Mouse (Mus musculus) right cerebral cortex, adult 18-20 months (tissue): Measurements from ENCODE around the gene Tekt4.

Source experiments
- DNase-seq: peaks from one replicate; pipeline ENCODE4 v3.0.0; 2022; ENCODE audit warnings: mixed read lengths

The Tekt4 gene

GRCm38 (mm10) chr17:25454272-25454671 is at the start of gene Tekt4:
TSS of gene Tekt4 (plus strand) at chr17:25454615.
- no peak for DNase-seq

GRCm38 (mm10) chr17:25405224-25405895 is 49.1 kb upstream of the Tekt4 start:
- DNase-seq, result no peak

DNA sequence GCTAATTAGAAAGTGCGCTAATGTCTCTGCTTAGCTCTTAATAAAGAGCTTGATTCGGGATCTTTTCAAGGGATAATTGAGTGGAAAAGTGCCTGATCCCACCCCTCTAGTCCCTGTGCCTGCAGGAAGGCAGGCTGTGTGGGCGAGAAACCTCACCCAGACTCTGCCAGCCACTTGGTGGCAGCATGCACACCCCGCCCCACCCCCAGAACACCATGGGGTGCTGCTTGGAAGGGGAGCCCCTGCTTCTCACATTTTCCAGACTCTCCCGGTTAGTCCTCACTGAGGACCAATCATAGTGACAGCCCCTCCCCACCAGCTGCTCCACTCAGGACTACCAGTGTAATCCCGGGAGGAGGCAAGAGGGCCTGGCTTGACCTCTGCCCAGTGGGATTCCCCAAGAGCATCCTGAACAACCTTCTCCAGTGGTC is 48.4 kb upstream of the Tekt4 start:
- DNase-seq, result peak; percentile 68

- DNase-seq, result no peak
Measured at GRCm38 (mm10) chr17:25407352-25407751, 47.1 kb upstream of the Tekt4 start.

GRCm38 (mm10) chr17:25408302-25408999 is 46.0 kb upstream of the Tekt4 start:
- DNase-seq, result no peak

- DNase-seq, result no peak
Measured at GRCm38 (mm10) chr17:25409621-25410020, 44.8 kb upstream of the Tekt4 start.

DNA sequence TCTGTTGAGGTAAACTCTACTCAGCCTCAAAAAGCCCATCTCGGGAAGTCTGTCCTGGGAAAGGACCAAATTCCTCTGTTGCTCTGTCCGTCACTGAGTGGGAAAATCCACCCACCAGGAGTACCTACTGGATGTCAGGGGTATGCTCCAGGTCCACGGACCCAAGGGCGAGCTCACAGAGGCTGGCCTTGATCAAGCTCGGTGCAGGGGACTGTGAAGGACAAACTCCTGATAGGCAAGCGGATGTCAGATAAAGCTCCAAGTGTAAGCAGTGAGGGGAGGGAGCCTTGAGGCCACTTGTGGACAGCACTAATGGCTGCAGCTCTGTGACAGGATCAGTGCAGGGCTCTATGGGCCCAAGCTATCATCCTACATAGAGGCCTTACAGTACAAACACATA is 44.2 kb upstream of the Tekt4 start:
- no peak for DNase-seq

- no peak for DNase-seq
Measured at GRCm38 (mm10) chr17:25410786-25411185, 43.6 kb upstream of the Tekt4 start.

GRCm38 (mm10) chr17:25411251-25411650 is 43.2 kb upstream of the Tekt4 start:
- DNase-seq, result peak; percentile 77

DNA sequence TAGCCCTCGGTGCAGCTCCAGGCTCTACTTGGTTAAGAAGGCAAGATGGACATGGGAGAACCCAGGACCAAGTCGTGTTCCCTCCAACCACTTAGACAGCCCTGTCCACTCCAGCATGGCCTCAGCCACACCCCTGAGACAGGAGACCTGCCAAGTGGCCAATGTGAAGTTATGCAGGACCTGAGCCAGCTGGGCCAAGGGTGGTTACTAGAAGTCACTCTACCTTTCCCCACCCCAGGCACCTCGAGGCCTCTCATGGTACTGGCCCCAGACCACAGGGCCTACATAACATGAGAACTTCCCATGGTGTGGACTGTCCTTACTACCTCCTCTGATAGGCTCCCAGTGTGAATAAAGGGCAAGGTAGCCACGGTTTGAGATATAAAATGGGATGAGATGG is 40.2 kb upstream of the Tekt4 start:
- no peak for DNase-seq

DNA sequence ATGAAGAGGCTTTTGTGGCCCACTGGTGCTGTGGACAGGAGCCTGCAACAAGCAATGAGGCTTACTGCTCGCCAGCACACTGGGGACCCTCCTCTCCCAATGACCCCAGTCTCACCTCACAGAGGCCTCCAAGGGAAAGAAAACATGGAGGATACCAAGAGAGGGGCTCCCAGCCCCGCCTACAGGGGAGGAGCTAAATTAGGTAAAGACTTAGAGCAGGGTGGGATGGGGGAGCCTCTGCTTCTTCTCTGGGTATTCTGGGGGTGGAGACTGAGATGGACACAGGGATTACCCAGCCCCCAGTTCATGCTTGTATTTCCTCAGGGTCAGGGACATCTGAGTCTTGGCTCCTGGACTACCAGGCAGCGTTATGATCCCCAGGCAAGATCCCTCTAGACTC is 39.5 kb upstream of the Tekt4 start:
- no peak for DNase-seq

DNA sequence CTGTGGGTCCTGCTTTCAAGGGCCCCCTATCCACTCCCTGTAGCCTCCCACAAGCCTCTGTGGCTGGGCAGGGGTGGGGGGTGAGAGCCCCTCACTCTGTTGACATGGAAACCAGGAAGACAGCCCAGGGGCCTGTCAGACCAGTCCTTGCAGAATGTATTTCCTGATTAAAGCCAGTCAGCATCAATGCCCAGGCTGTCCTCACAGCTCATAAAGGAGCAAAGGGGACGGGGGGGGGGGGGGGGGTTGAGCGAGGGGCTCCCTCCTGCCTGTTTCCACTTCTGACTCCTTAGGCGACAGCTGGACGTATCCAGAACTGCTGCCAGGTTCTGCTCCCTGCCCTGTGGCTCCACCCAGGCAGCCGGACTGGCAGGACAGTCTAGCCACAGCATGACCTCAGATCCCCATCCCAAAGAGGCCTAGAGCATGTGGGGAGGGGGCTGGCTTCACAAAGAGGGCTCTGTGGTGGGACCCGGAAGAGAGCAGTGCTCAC is 38.9 kb upstream of the Tekt4 start:
- DNase-seq, result no peak

GRCm38 (mm10) chr17:25416219-25416618 is 38.2 kb upstream of the Tekt4 start:
- DNase-seq, result no peak

- no peak for DNase-seq
Measured at GRCm38 (mm10) chr17:25417990-25418389, 36.4 kb upstream of the Tekt4 start.

DNA sequence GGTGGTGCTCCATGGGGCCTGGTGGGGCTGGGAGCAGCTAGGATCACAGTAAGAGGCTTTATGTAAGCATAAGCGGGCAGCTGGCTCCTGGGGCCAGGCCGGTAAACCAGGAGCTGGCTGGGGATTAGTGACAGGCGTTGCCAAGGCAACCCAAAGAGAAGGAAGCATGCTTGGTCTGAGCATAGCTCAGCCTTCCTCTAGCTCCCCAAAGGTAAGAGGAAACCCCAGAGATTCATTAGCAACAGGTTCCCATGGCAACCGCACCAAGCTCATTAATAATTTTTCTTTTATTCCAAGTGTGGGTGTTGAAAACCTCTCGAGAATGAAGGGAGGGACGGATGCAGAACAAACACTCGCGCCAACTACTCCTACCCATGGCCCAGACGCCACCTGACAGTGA is 35.5 kb upstream of the Tekt4 start:
- DNase-seq, result peak; percentile 59

DNA sequence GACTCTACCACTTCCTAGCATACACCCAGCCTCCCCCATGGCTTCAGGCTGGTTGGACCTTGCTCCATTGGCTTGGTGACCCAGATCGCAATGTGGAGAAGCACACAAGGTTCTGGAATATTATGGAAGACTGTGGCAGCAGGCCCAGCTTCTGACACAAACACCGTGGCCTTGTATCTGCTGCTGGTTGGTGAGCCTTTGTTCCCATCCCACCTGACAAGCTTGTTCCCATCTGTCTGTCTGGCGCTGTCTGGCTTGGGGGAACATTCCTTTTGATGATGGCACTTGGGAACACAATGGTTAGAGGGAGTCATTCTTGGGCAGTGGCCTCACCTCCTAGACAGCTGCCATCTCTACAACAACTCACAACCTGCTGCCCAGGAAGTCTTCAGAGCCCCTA is 33.4 kb upstream of the Tekt4 start:
- no peak for DNase-seq

DNA sequence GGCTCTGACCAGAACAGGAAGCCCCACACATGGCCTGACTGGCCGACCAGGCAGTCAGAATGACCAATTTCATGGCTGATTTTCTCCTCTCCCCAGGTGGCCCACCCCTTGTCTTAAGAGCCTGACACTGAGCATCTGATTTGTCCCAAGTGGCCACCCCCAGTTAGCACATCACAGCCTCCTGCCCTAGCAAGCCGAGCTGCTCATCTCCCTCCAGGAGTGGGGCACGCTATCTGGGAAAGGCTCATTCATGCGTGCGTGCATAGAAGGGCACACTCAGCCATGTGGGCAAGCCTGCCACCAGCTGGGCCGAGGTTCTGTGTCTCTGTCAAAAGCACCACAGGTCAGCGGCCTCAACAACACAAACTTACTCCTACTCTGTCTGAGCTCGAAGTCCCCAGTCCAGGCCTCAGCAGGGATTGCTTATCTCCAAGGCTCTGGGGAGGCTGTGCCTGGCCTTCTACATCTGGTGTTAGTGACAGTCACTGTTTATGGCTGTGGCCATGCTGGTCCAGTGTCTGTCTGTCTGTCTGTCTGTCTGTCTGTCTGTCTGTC is 29.8 kb upstream of the Tekt4 start:
- no peak for DNase-seq

GRCm38 (mm10) chr17:25425996-25426395 is 28.4 kb upstream of the Tekt4 start:
- no peak for DNase-seq

- DNase-seq, result no peak
Measured at GRCm38 (mm10) chr17:25427441-25427840, 27.0 kb upstream of the Tekt4 start.

DNA sequence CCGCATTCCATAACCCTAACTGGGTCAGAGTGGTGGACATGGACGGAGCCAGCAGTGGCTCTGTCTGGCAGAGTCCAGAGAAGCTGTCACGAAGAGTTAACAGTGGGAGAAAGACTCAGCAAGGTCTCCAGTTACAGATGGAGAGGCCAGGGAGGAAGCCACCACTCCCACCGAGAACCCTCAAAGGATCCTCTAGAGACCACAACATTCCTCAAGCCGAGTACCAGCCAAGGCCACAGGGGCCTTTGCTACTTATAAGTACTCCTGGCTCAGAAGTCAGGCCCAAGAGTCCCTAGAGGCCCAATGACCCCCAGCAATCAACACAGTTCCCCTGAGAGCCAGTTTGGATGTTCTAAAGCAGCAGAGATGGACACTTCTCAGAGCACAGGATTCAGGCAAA is 25.2 kb upstream of the Tekt4 start:
- DNase-seq, result no peak

DNA sequence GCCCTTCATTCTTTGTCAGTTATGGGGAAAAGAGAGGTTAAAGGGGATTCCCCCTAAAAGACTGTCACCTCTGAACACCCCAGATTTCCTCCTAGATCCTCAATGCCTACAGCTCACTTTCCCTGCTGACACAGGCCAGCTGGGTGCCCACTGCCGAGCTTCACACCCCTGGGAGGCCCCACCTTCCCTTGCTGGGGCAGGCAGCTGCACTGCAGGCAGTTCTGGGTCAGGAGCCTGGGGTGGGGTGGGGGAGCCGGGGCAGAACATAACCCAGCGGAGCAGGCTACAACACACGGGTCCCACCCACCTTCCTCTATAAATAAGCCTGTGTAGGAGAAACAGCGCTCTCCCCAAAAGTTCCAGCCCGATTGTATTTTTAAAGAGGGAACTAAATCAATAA is 24.5 kb upstream of the Tekt4 start:
- no peak for DNase-seq

DNA sequence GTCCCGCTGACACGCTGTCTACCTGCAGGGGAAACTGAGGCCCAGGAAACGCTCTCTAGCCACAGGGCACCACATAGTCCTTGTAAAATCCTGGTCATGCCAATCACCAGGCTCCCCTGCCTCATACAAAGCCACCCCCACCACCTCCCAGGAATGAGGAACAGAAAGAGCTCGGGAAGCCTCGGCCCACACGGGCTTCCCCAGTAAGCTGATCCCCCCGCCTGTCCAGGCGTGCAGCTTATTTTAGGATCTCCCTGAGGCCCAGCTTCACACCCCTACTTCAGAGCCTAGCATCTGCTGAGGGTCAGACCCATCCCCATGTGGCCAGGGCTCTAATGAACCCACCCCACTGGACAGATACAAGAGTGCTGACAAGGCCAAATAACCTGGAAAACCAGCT is 23.9 kb upstream of the Tekt4 start:
- no peak for DNase-seq

- DNase-seq, result no peak
Measured at GRCm38 (mm10) chr17:25432433-25433181, 21.8 kb upstream of the Tekt4 start.
